Mouse (Mus musculus): ENCODE data around the gene Nme6.
A peak's percentile ranks its signal among the peaks of the same experiment; 100 is the strongest.
"Not testable (repeated sequence)": the region's sequence is repeated elsewhere in the genome, so short reads cannot be mapped to it uniquely, and the experiment has no call there.

The Nme6 gene

GRCm38 (mm10) chr9:109832391-109833087 is at the start of gene Nme6:
Gene Nme6 (plus strand): TSS chr9:109832749.
- peak; percentile 89 for DNase-seq

DNA sequence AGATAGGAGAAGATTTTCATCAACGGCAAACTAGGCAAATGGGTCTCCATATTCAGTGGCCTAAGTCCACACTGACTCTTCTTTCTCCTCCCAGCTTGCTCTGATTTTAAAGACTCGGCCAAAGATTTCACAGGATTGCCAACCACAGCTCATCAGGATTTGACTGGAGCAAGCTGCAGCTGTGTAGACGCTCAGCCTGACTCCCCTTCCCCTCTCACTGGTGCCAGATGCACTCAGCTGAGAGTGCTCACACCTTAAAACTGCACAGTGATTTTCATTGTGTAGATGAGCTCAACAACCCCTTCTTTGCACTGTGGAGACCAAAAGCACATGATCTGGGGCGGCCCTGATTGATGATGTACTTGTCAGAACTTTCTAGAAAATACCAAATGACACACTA is 42.0 kb upstream of the Nme6 start, which contains the start of gene Fbxw27:
Gene Fbxw27, minus strand, starts transcription at position 101 of the 400 bp plus-strand sequence.
- not testable (repeated sequence) for DNase-seq

- no peak for DNase-seq
Observed at GRCm38 (mm10) chr9:109795221-109795620, 37.3 kb upstream of the Nme6 start.

DNA sequence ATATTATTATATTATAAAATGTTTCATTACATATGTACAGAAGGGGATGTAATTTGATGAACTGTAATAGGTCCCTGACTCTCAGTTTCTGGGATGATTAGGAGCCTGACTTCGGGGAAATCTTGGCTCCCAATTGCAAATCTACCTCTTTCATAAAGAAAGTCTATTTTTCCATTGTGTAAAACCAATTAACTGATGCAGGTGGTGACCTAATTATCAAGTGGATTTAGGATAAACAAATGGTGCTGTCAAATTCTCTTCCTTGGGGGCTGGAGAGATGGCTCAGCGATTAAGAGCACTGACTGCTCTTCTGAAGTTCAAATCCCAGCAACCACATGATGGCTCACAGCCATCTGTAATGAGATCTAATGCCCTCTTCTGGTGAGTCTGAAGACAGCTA is 36.7 kb upstream of the Nme6 start:
- DNase-seq = no peak

- peak; percentile 25 for DNase-seq
Observed at GRCm38 (mm10) chr9:109798051-109798450, 34.5 kb upstream of the Nme6 start.

DNA sequence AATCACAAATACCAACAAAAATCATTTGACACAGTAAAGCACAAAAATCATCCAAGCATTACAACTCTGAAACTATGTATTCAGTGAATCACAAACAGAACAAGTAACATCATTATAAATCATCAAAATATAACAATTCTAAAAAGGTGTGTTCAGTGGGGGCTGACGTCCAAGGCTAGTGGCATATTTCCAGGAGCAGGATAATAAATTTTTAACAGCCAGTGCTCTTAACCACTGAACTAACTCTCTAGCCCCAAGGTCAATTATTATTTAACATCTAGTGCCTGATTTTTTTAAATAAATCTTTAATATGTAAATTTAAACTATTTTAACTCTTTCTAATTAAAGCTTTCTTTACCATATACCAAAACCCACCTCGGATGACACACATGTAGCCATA is 27.0 kb upstream of the Nme6 start:
- DNase-seq = peak; percentile 17

DNA sequence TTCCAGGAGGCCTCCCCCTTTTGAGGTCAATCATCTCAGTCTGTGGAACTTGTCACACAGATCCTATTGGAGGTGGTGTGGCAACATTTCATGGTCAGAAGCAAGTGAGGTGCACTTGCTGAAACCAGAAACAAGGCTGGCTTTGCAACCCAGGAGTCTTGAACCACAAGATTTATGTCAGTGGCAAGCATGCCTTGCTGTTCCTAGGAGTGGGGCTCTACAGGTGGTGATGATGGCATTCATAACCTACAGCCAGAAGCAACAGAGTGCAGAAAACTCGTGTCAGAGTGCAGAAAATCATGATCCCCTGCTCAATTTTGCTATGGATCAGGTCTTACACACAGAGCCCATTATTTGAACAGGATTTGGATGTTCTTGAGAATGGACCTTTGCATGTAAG is 26.3 kb upstream of the Nme6 start:
- DNase-seq = no peak

DNA sequence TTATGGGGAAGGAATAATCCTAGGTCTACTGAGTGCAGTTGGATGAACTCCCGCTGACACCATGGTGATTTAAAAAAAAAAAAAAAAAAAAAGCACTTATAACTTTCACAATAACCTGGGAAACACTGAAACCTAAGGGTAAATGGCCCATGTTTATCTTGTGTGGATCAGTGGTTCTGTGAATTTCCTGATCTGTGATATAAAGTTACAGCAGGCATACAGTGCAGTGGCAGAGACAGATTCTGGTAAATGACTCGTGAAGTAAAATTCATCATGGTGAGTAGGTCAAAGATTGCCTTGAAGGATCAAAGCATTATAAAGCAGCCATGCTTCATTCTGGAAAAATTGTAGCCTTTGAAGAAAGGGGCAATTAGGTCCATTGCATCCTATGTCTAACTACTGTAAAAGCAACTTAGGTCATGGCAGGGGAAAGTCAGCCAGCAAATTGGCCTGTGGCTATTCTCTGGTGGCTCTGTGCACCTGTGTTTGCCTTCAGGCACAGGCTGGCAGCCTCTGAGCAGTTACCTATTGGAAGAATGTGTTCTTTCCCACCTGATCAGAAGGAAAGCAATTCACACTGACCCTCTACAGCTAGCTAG is 25.8 kb upstream of the Nme6 start:
- peak; percentile 5 for DNase-seq

- DNase-seq = no peak
Observed at GRCm38 (mm10) chr9:109807898-109808297, 24.7 kb upstream of the Nme6 start.

GRCm38 (mm10) chr9:109811980-109812379 is 20.6 kb upstream of the Nme6 start, which contains the start of gene Spink8:
Gene Spink8 (plus strand): TSS chr9:109812280.
- DNase-seq = no peak

GRCm38 (mm10) chr9:109813424-109813823 is 19.1 kb upstream of the Nme6 start:
- DNase-seq = no peak

DNA sequence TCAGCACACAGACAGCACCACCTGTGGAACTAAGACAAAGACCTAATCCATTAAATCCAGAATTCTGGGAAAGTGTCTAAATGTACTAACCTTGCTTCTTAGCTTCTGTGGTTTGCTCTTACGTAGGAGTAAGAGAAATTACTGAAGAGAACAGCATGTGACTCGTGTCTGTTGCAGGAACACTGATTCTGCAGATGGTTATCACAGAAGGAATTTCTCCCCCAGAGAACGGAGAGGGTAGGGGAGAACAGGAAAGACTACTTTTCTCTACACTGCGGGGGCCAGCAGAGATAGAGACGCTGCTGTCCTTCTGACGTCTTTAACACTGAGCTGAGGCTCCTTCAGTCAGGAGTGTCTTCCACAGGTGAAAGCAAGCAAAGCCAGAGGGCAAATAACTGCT is 16.2 kb upstream of the Nme6 start:
- no peak for DNase-seq

DNA sequence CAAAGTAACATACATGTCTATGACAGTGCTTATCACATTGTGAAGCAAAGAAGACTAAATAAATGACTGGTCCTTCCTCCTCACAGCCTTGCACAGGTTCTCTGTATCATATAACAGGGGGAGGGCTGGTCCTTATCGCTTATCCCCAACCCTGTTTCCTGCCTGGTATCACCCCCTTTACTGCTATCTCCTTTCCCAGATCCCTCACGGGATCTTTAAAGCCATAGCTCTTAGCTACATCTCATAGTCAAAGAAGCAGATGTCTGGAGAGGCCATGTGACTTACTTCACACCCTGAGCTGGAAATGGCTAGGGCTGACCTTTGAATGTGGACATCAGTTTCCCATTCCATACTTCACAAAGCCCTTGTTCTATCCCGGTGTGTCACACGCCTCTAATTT is 6.8 kb upstream of the Nme6 start:
- no peak for DNase-seq

GRCm38 (mm10) chr9:109826181-109826580 is 6.4 kb upstream of the Nme6 start:
- DNase-seq = no peak

DNA sequence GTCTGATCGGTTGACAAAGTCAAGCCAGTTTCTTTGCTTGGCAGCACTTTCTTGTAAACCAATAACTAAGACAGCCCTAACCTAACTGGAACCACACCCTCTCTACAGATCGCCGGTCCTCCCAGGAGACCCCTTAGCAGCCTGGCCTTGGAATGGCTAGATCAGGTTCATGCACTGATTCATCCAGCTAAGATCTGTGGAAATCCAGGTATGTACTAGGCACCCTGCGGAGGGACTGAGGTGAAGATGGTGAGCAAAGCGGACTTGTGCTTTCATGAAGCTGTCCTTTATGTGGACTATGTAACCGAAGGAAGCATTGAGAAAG is 501 bp downstream of the Nme6 start:
- DNase-seq = no peak

DNA sequence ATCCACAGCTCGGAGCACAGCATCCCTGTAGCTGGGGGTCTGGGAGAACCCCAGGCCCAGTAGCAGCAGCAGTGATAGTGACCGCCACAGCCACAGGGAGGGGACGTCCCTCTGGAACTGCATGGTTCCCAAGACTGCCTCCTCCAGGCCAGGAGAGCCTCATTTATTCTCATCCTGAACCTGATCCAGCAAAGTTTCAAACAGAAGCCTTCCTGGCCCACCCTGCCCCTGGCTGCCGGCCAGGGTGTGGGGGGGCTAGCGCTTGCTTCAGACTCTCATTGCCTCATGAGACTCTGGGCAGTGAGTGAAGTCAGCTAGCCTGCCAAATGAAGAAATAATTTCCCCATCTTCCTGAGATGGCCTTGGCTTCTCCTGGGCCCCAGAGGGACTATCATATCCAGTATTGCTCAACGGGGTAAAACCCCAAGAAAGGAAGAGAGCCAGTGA is 16.8 kb downstream of the Nme6 start, which contains the start of gene Camp:
Gene Camp, minus strand, starts transcription at position 306 of the 447 bp plus-strand sequence.
- DNase-seq = peak; percentile 33

DNA sequence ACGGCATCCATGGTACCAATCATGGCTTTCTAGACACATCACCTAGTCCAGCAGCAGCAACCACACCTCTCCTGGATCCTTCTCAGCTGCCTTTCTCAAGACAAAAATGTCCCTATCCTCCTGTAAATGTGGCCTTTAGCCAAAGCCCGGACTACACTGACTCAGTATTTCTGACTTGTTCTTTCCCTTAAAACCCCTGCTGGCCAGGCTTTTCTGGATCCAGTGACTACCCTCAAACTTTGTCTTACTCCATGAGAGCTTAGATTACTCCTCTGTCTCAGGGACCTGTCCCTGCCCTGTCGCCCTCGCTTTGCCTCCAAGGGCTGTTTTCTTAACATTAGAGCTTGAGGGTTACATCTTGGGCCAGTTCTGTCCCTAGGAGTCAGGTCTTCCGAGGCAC is 17.6 kb downstream of the Nme6 start:
- no peak for DNase-seq

- no peak for DNase-seq
Observed at GRCm38 (mm10) chr9:109854341-109854740, 21.8 kb downstream of the Nme6 start.

DNA sequence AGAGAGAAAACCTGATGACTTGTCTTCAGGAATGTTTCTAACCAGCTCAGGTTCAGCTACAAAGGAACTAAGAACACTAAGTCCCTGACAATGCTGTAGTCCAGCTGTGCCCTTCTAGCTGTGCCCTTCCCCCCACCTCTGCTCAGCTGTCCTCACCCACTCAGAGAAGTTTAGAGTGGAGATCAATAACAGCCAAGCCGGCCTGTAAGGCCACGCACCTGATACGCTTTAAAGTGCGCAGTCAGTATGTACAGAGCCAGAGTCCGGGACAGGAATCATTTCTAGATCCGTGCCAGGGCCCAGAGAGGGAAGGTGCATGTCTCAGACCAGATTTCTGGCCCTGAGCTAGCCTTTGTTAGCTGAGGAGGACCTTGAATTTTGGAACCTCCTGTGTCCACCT is 23.4 kb downstream of the Nme6 start:
- no peak for DNase-seq

- peak; percentile 73 for DNase-seq
Observed at GRCm38 (mm10) chr9:109862397-109863044, 30.0 kb downstream of the Nme6 start.

DNA sequence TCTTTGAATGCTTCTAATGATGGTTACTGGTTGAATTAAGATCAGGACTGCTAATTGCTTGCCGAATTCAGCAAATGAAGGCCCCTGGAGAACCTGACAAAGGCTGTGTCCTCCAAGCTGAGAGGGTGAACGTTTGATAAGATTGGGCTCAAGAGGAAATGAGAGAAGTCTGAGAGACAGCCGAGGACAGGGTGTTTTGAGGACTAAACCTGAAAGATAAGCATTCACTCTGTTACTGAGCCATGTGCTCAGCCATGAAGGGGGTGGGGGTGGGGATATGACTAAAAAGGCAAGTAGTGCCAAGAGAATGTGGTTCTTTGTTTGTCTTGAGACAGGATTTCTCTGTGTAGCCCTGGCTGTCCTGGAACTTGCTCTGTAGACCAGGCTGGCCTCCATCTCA is 30.5 kb downstream of the Nme6 start:
- no peak for DNase-seq

GRCm38 (mm10) chr9:109866218-109866617 is 33.7 kb downstream of the Nme6 start:
- no peak for DNase-seq

- DNase-seq = peak; percentile 30
Observed at GRCm38 (mm10) chr9:109870983-109871572, 38.5 kb downstream of the Nme6 start.

Measured in kidney, postnatal 14 days (tissue).